Mouse (Mus musculus) embryonic facial prominence, embryonic 11.5 days (tissue): ENCODE results near the gene Prap1. TPM values are rescaled to one million over a fixed set of nuclear protein-coding genes. Genes with fewer than 3 reads are reported as not detected.

Experiments used
- ATAC-seq: fragments of 200-750 bp; cut with Nextera tagmentation; replicated peaks from 2 replicates; pipeline ENCODE4 v1.8.0; 2017; ENCODE audit warnings: low read depth; ENCODE audit not compliant: insufficient number of reproducible peaks, low FRiP score, low TSS enrichment
- DNase-seq: peaks from one replicate; pipeline ENCODE4 v3.0.0-alpha.2; 2015; ENCODE audit warnings: low spot score
- H3K27ac ChIP-seq: fragments of 300-500 bp; sonication (generic); replicated peaks from 2 replicates; pipeline ENCODE4 v1.5.1; 2014; ENCODE audit warnings: mild to moderate bottlenecking, low read depth, low read length, control low read depth
- H3K27me3 ChIP-seq: fragments of 300-500 bp; sonication (generic); 2 replicates; pipeline ENCODE4 v1.6.1; 2014; ENCODE audit warnings: mild to moderate bottlenecking, low read length, moderate library complexity, mixed read lengths; ENCODE audit not compliant: control insufficient read depth, insufficient read depth
- H3K36me3 ChIP-seq: fragments of 300-500 bp; sonication (generic); replicated peaks from 2 replicates; pipeline ENCODE4 v1.6.1; 2014; ENCODE audit warnings: low read depth, mild to moderate bottlenecking, low read length, moderate library complexity, mixed read lengths; ENCODE audit not compliant: control insufficient read depth, insufficient read depth
- H3K4me1 ChIP-seq: fragments of 300-500 bp; sonication (generic); 2 replicates; pipeline ENCODE4 v1.6.1; 2014; ENCODE audit warnings: low read length, mixed read lengths; ENCODE audit not compliant: control insufficient read depth, insufficient read depth
- H3K4me2 ChIP-seq: fragments of 300-500 bp; sonication (generic); 2 replicates; pipeline ENCODE4 v1.6.1; 2014; ENCODE audit warnings: low read depth, mild to moderate bottlenecking, control low read depth, low read length, moderate library complexity
- H3K4me3 ChIP-seq: fragments of 300-500 bp; sonication (generic); 2 replicates; pipeline ENCODE4 v1.5.1; 2014; ENCODE audit warnings: low read depth, low read length, control low read depth
- H3K9ac ChIP-seq: fragments of 300-500 bp; sonication (generic); replicated peaks from 2 replicates; pipeline ENCODE4 v1.6.1; 2014; ENCODE audit warnings: mild to moderate bottlenecking, control low read depth, low read length
- H3K9me3 ChIP-seq: fragments of 300-500 bp; sonication (generic); replicated peaks from 2 replicates; pipeline ENCODE4 v1.6.1; 2016; ENCODE audit warnings: mild to moderate bottlenecking, low read length, inconsistent platforms, mixed read lengths; ENCODE audit not compliant: control insufficient read depth
- WGBS: fragments of 180-500 bp; shearing (Covaris S2); extraction: QIAGEN DNeasy Blood & Tissue Kit; methylation state at CpG from one replicate; pipeline ENCODE4 v1.1.7; 2014; 5-methylcytosine and 5-hydroxymethylcytosine counted together
- polyA plus RNA-seq: library from polyadenylated mRNA; unstranded; fragments of >200 nt; fragmentation: Nextera tagmentation; extraction: Ambion mirVana; gene quantifications from 2 replicates; pipeline ENCODE4 v1.2.1, GENCODE M21; 2014

Gene Prap1
- polyA plus RNA-seq, 1 experiment from 2014 or later = not detected

- H3K27me3 ChIP-seq = peaks cover 47% of the 10 kb centered on the region
- no peak for ATAC-seq
- H3K27ac ChIP-seq = no peak overlapping the region
- peak overlapping the region; percentile 81 for H3K9ac ChIP-seq
- DNase-seq = no peak
- H3K9me3 ChIP-seq = no peaks in the 10 kb centered on the region
- WGBS = 11% methylated on average over 7 of the region's 7 CpGs
- H3K4me2 ChIP-seq = peak overlapping the region; percentile 82
- H3K4me3 ChIP-seq = peak overlapping the region; percentile 41
- 0 out of 2 replicates have a peak, but pooled peaks cover 4% of the 10 kb centered on the region for H3K4me1 ChIP-seq
- no peaks in the 10 kb centered on the region for H3K36me3 ChIP-seq
Measured at GRCm38 (mm10) chr7:140058528-140058927, 34.7 kb upstream of the Prap1 start.

GRCm38 (mm10) chr7:140059601-140060000 lies 33.6 kb upstream of the Prap1 start:
- no peak overlapping the region for H3K9ac ChIP-seq
- H3K4me3 ChIP-seq = no peak overlapping the region
- ATAC-seq (no peak), DNase-seq (no peak)
- 0 out of 2 replicates have a peak, but pooled peaks cover 4% of the 10 kb centered on the region for H3K4me1 ChIP-seq
- H3K36me3 ChIP-seq = no peaks in the 10 kb centered on the region
- no peak overlapping the region for H3K4me2 ChIP-seq
- H3K27ac ChIP-seq = no peak overlapping the region
- H3K9me3 ChIP-seq = no peaks in the 10 kb centered on the region
- 15% methylated on average over 4 of the region's 4 CpGs for WGBS
- peaks cover 47% of the 10 kb centered on the region for H3K27me3 ChIP-seq

GRCm38 (mm10) chr7:140060936-140061831 lies 32.0 kb upstream of the Prap1 start:
- Histone ChIP-seq H3K4me1 (0 out of 2 replicates have a peak, but pooled peaks cover 4% of the 10 kb centered on the region), H3K27me3 (peaks cover 47% of the 10 kb centered on the region)

GRCm38 (mm10) chr7:140061832-140062130 lies 31.4 kb upstream of the Prap1 start:
- WGBS = 3% methylated on average over 6 of the region's 6 CpGs
- no peaks in the 10 kb centered on the region for H3K36me3 ChIP-seq
- H3K9ac ChIP-seq = no peak overlapping the region; the same call in 1 of the 2 replicates
- no peaks in the 10 kb centered on the region for H3K9me3 ChIP-seq
- ATAC-seq (peak; percentile 11; the same call in 1 of the 2 replicates), DNase-seq (no peak)
- H3K27me3 ChIP-seq = peaks cover 45% of the 10 kb centered on the region
- 0 out of 2 replicates have a peak, but pooled peaks cover 4% of the 10 kb centered on the region for H3K4me1 ChIP-seq
- no peak overlapping the region for H3K27ac ChIP-seq
- H3K4me3 ChIP-seq = no peak overlapping the region; the same call in 1 of the 2 replicates
- peak overlapping the region; percentile 80 for H3K4me2 ChIP-seq

More at GRCm38 (mm10) chr7:140060936-140061831, 32.0 kb upstream of the Prap1 start:
- H3K36me3 ChIP-seq = no peaks in the 10 kb centered on the region
- H3K4me2 ChIP-seq = peak overlapping the region; percentile 80
- peak overlapping the region; percentile 36 for H3K4me3 ChIP-seq
- H3K27ac ChIP-seq = no peak overlapping the region
- H3K9ac ChIP-seq = peak overlapping the region; percentile 56
- ATAC-seq (peak; percentile 21; the same call in 1 of the 2 replicates), DNase-seq (peak; percentile 79)
- WGBS = under 1% methylated on average over 47 of the region's 47 CpGs
- H3K9me3 ChIP-seq = no peaks in the 10 kb centered on the region

- DNase-seq (peak; percentile 45), ATAC-seq (peak; percentile 26; the same call in 1 of the 2 replicates)
- H3K27me3 ChIP-seq = peaks cover 40% of the 10 kb centered on the region
- H3K36me3 ChIP-seq = no peaks in the 10 kb centered on the region
- 10% methylated on average over 11 of the region's 11 CpGs for WGBS
- no peaks in the 10 kb centered on the region for H3K9me3 ChIP-seq
- no peak overlapping the region for H3K4me3 ChIP-seq
- 0 out of 2 replicates have a peak, but pooled peaks cover 4% of the 10 kb centered on the region for H3K4me1 ChIP-seq
- no peak overlapping the region for H3K27ac ChIP-seq
- no peak overlapping the region for H3K9ac ChIP-seq
- no peak overlapping the region for H3K4me2 ChIP-seq
Measured at GRCm38 (mm10) chr7:140062307-140062706, 30.9 kb upstream of the Prap1 start.

- Histone ChIP-seq H3K9me3 (no peaks in the 10 kb centered on the region), H3K36me3 (no peaks in the 10 kb centered on the region), H3K4me2 (no peak overlapping the region), H3K27ac (no peak overlapping the region), H3K4me1 (0 out of 2 replicates have a peak, but pooled peaks cover 4% of the 10 kb centered on the region), H3K4me3 (no peak overlapping the region), H3K27me3 (peaks cover 38% of the 10 kb centered on the region), H3K9ac (no peak overlapping the region)
- ATAC-seq (no peak), DNase-seq (peak; percentile 84)
- WGBS = 23% methylated on average over 7 of the region's 7 CpGs
Measured at GRCm38 (mm10) chr7:140063092-140063491, 30.1 kb upstream of the Prap1 start.

GRCm38 (mm10) chr7:140067397-140067796 lies 25.8 kb upstream of the Prap1 start:
- no peak for DNase-seq
- Histone ChIP-seq H3K27ac (no peak overlapping the region), H3K4me1 (no peaks in the 10 kb centered on the region), H3K4me2 (no peak overlapping the region), H3K9ac (no peak overlapping the region), H3K27me3 (peaks cover 5% of the 10 kb centered on the region; the same call in 1 of the 2 replicates), H3K9me3 (no peaks in the 10 kb centered on the region), H3K4me3 (no peak overlapping the region), H3K36me3 (no peaks in the 10 kb centered on the region)
- WGBS = 68% methylated on average over 6 of the region's 6 CpGs
- no peak for ATAC-seq
